Mouse (Mus musculus): ENCODE results near the gene Fxyd3.

- TF ChIP-seq ZNF384 (IDR thresholded peaks at IDR 0.05; ENCODE audit: low read depth, low read length) (no peak), ZC3H11A (IDR thresholded peaks at IDR 0.05; ENCODE audit: borderline replicate concordance, low read depth, low read length) (no peak)
Observed at GRCm38 (mm10) chr7:31041662-31042315, 34.7 kb downstream of the Fxyd3 start.
